In the genomic region with DNA sequence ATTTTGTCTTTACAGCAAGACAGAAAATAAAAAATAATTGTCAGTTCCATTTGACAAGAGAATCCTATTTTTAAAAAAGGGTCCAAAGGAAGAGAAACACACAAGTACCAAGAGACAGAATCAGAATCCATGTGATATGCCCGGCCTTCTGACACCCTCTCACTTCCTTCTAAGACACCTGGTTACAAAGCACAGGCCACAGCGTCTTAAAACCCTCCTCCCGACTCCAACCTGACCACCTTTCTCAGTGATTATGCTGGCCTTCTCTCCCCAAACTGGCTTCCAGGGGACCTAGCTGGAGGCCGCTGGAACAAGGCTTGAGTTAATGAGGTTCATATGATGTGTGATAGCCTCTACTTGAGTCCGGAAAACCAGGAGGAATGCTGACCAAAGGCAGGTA, we compare ENCODE assay signal across 17 mouse cellular contexts. TPM values are rescaled to one million over a fixed set of nuclear protein-coding genes. Genes with fewer than 3 reads are reported as not detected.
A peak's percentile ranks its signal among the peaks of the same experiment; 100 is the strongest.
DNase-seq lines count a peak whose midpoint lies in the region; ATAC-seq and TF ChIP-seq lines count a peak whose summit lies in the region.
"Had no signal": no experiment of that assay in that cellular context is flagged by ENCODE, and none has a peak within 500 bp of the region (broad histone marks: within the 10 kb centered on the region; RNA-seq: fewer than 3 reads in every experiment).

No protein-coding gene starts in this region.

- H3K27ac ChIP-seq in gastrocnemius, adult 2 months = peak overlapping the region; percentile 46; the same call in 1 of the 2 replicates
- H3K27ac ChIP-seq in thymus, adult 2 months (ENCODE audit: control insufficient read depth, insufficient read depth, low read length) = peak overlapping the region; percentile 100
- peak overlapping the region; percentile 82 for H3K27ac ChIP-seq in liver, embryonic 15.5 days (replicated peaks)
- peak overlapping the region; percentile 25; the same call in 1 of the 2 replicates for H3K27ac ChIP-seq in stomach, embryonic 16.5 days (ENCODE audit: low read length)
- no peak overlapping the region for H3K27ac ChIP-seq in midbrain, postnatal 0 days (ENCODE audit: low read depth, low read length)
- H3K27ac ChIP-seq: embryonic facial prominence, embryonic 12.5 days had no signal

- no peak for TF ChIP-seq POLR2A in thymus, adult 2 months (IDR thresholded peaks at IDR 0.05; ENCODE audit: control insufficient read depth, extremely low read depth, insufficient read depth, low read length, poor library complexity)

- H3K36me3 ChIP-seq in thymus, adult 2 months (ENCODE audit: control insufficient read depth, insufficient read depth, low read length) = no peaks in the 10 kb centered on the region
- H3K36me3 ChIP-seq in liver, embryonic 15.5 days (replicated peaks) = peaks cover 40% of the 10 kb centered on the region
- peaks cover 6% of the 10 kb centered on the region; the same call in 1 of the 2 replicates for H3K36me3 ChIP-seq in stomach, embryonic 16.5 days (ENCODE audit: control insufficient read depth, insufficient read depth, low read length)
- H3K36me3 ChIP-seq in midbrain, postnatal 0 days (ENCODE audit: insufficient read depth, low read length) = peaks cover 11% of the 10 kb centered on the region; the same call in 1 of the 2 replicates

- no peaks in the 10 kb centered on the region for H3K9me3 ChIP-seq in liver, embryonic 15.5 days (replicated peaks)
- H3K9me3 ChIP-seq in stomach, embryonic 16.5 days (replicated peaks; ENCODE audit: control insufficient read depth, low read length) = no peaks in the 10 kb centered on the region
- H3K9me3 ChIP-seq in midbrain, postnatal 0 days (ENCODE audit: low read length) = no peaks in the 10 kb centered on the region
- H3K9me3 ChIP-seq: embryonic facial prominence, embryonic 12.5 days had no signal

- peak overlapping the region; percentile 51 for H3K4me2 ChIP-seq in liver, embryonic 15.5 days
- H3K4me2 ChIP-seq in stomach, embryonic 16.5 days (ENCODE audit: low read depth, low read length) = no peak overlapping the region
- H3K4me2 ChIP-seq in midbrain, postnatal 0 days (ENCODE audit: low read depth, low read length, poor library complexity, severe bottlenecking) = no peak overlapping the region
- H3K4me2 ChIP-seq: embryonic facial prominence, embryonic 12.5 days had no signal

- WGBS in thymus, adult 2 months = 7% methylated on average over 5 of the region's 5 CpGs
- WGBS in liver, embryonic 15.5 days (ENCODE audit: insufficient replicate concordance) = 29% methylated on average over 5 of the region's 5 CpGs
- 74% methylated on average over 5 of the region's 5 CpGs for WGBS in stomach, embryonic 16.5 days
- WGBS in midbrain, postnatal 0 days = 85% methylated on average over 5 of the region's 5 CpGs

- H3K27me3 ChIP-seq in thymus, adult 2 months (ENCODE audit: control insufficient read depth, insufficient read depth, low read length) = no peaks in the 10 kb centered on the region
- no peaks in the 10 kb centered on the region for H3K27me3 ChIP-seq in liver, embryonic 15.5 days
- no peaks in the 10 kb centered on the region for H3K27me3 ChIP-seq in stomach, embryonic 16.5 days (ENCODE audit: control insufficient read depth, insufficient read depth, low read length)
- no peaks in the 10 kb centered on the region for H3K27me3 ChIP-seq in midbrain, postnatal 0 days (ENCODE audit: insufficient read depth, low read length)
- H3K27me3 ChIP-seq: embryonic facial prominence, embryonic 12.5 days had no signal

- no peak overlapping the region for H3K9ac ChIP-seq in liver, embryonic 15.5 days
- no peak overlapping the region for H3K9ac ChIP-seq in stomach, embryonic 16.5 days (ENCODE audit: low read length)
- H3K9ac ChIP-seq in midbrain, postnatal 0 days (replicated peaks; ENCODE audit: low read length, poor library complexity, severe bottlenecking) = no peak overlapping the region
- H3K9ac ChIP-seq: embryonic facial prominence, embryonic 12.5 days had no signal

- H3K4me3 ChIP-seq in gastrocnemius, adult 2 months = peak overlapping the region; percentile 21; the same call in 1 of the 2 replicates
- peak overlapping the region; percentile 54 for H3K4me3 ChIP-seq in thymus, adult 2 months (ENCODE audit: control insufficient read depth, insufficient read depth, low read length)
- no peak overlapping the region for H3K4me3 ChIP-seq in liver, embryonic 15.5 days (replicated peaks)
- no peak overlapping the region for H3K4me3 ChIP-seq in stomach, embryonic 16.5 days (replicated peaks; ENCODE audit: low read length)
- H3K4me3 ChIP-seq in midbrain, postnatal 0 days (ENCODE audit: low read depth, low read length) = no peak overlapping the region
- H3K4me3 ChIP-seq: embryonic facial prominence, embryonic 12.5 days; myocyte had no signal

- peak; percentile 4 for DNase-seq in gastrocnemius, adult 2 months
- DNase-seq in gastrocnemius, postnatal 36 days = no peak
- DNase-seq in thymus, adult 2 months = no peak
- DNase-seq in thymus, adult 18-20 months = no peak
- no peak for DNase-seq in frontal cortex, postnatal 36 days (ENCODE audit: low spot score in 2 of 2)
- DNase-seq in midbrain, postnatal 0 days (ENCODE audit: low spot score) = no peak
- DNase-seq: cerebellum, adult 9-10 months; gastrocnemius, postnatal 10 days had no signal

- intact Hi-C loops in gastrocnemius, adult 2 months (cut with DNase I) = loop anchor here (10.0 kb wide), 1 partner anchor 141 kb away; the partner anchor contains the start of gene Rpl28
- intact Hi-C loops in gastrocnemius, postnatal 36 days (cut with DNase I) = no loop called here

- peaks cover 35% of the 10 kb centered on the region for H3K4me1 ChIP-seq in thymus, adult 2 months (replicated peaks; ENCODE audit: control insufficient read depth, insufficient read depth, low read length)
- H3K4me1 ChIP-seq in liver, embryonic 15.5 days (replicated peaks) = peaks cover 70% of the 10 kb centered on the region
- peaks cover 25% of the 10 kb centered on the region for H3K4me1 ChIP-seq in stomach, embryonic 16.5 days (ENCODE audit: control insufficient read depth, insufficient read depth, low read length)
- peaks cover 15% of the 10 kb centered on the region for H3K4me1 ChIP-seq in midbrain, postnatal 0 days (ENCODE audit: insufficient read depth, low read length)

- ATAC-seq in liver, embryonic 15.5 days (ENCODE audit: insufficient read depth) = no peak
- ATAC-seq in stomach, embryonic 16.5 days (ENCODE audit: insufficient read depth, low FRiP score) = no peak
- ATAC-seq in midbrain, postnatal 0 days (ENCODE audit: low FRiP score) = no peak
- ATAC-seq: hindbrain, postnatal 0 days had no signal

- TF ChIP-seq CTCF in gastrocnemius, adult 2 months (IDR thresholded peaks at IDR 0.05) = no peak
- TF ChIP-seq CTCF in thymus, adult 2 months (IDR thresholded peaks at IDR 0.05; ENCODE audit: borderline replicate concordance, control insufficient read depth, extremely low read depth, insufficient read depth, low read length, poor library complexity) = no peak
- no peak for TF ChIP-seq CTCF in midbrain, postnatal 0 days (IDR thresholded peaks at IDR 0.05)

RNA-seq across cellular contexts. Expression of gene Ppp6r1, which starts 5.5 kb away (rescaled TPM):
- total RNA-seq in gastrocnemius, adult 2 months (2021) = 10 to 100 TPM; 45.0 to 51.2 TPM
- total RNA-seq in gastrocnemius, postnatal 36 days (2021) = 10 to 100 TPM; 40.2 to 42.4 TPM
- 419 and 475 TPM in 2 replicates for polyA plus RNA-seq in thymus, adult 2 months (2012; rRNA removed)
- 6.5 and 8.1 TPM in 2 replicates for polyA plus RNA-seq in liver, embryonic 15.5 days (2015; fragmentation: Nextera tagmentation; extraction: Ambion mirVana)
- polyA plus RNA-seq in stomach, embryonic 16.5 days (2015; fragmentation: Nextera tagmentation; extraction: Ambion mirVana) = 2.8 and 3.8 TPM in 2 replicates
- total RNA-seq in midbrain, postnatal 0 days (2014; rRNA removed) = 103 and 131 TPM in 2 replicates
- 7.7 and 10.1 TPM in 2 replicates for polyA plus RNA-seq in midbrain, postnatal 0 days (2015; fragmentation: Nextera tagmentation; extraction: Ambion mirVana)

RNA-seq across cellular contexts. Expression of gene Tmem86b, which starts 22.1 kb away (rescaled TPM):
- 1 to 10 TPM; 2.6 to 3.3 TPM for total RNA-seq in gastrocnemius, adult 2 months (2021)
- total RNA-seq in gastrocnemius, postnatal 36 days (2021) = 1 to 10 TPM; 2.5 to 3.2 TPM
- polyA plus RNA-seq in thymus, adult 2 months (2012; rRNA removed) = 103 and 113 TPM in 2 replicates
- 34.4 and 39.1 TPM in 2 replicates for polyA plus RNA-seq in liver, embryonic 15.5 days (2015; fragmentation: Nextera tagmentation; extraction: Ambion mirVana)
- 2.3 and 3.4 TPM in 2 replicates for polyA plus RNA-seq in stomach, embryonic 16.5 days (2015; fragmentation: Nextera tagmentation; extraction: Ambion mirVana)
- total RNA-seq in midbrain, postnatal 0 days (2014; rRNA removed) = 12.4 and 17.4 TPM in 2 replicates
- polyA plus RNA-seq in midbrain, postnatal 0 days (2015; fragmentation: Nextera tagmentation; extraction: Ambion mirVana) = 0.76 and 1.00 TPM in 2 replicates

RNA-seq across cellular contexts. Expression of gene Hspbp1, which starts 31.5 kb away (rescaled TPM):
- 10 to 100 TPM; 23.4 to 29.8 TPM for total RNA-seq in gastrocnemius, adult 2 months (2021)
- 10 to 100 TPM; 22.4 to 24.9 TPM for total RNA-seq in gastrocnemius, postnatal 36 days (2021)
- polyA plus RNA-seq in thymus, adult 2 months (2012; rRNA removed) = 53.0 and 55.4 TPM in 2 replicates
- 54.4 and 58.1 TPM in 2 replicates for polyA plus RNA-seq in liver, embryonic 15.5 days (2015; fragmentation: Nextera tagmentation; extraction: Ambion mirVana)
- 77.2 and 88.0 TPM in 2 replicates for polyA plus RNA-seq in stomach, embryonic 16.5 days (2015; fragmentation: Nextera tagmentation; extraction: Ambion mirVana)
- 247 TPM in 2 replicates for total RNA-seq in midbrain, postnatal 0 days (2014; rRNA removed)
- 193 and 199 TPM in 2 replicates for polyA plus RNA-seq in midbrain, postnatal 0 days (2015; fragmentation: Nextera tagmentation; extraction: Ambion mirVana)

RNA-seq across cellular contexts. Expression of gene Brsk1, which starts 37.1 kb away (rescaled TPM):
- total RNA-seq in gastrocnemius, adult 2 months (2021) = under 1 TPM; 0.48 to 0.75 TPM
- 1 to 10 TPM in 1 of 2 experiments, under 1 TPM in 1; 0.54 to 1.6 TPM for total RNA-seq in gastrocnemius, postnatal 36 days (2021)
- 0.71 and 0.84 TPM in 2 replicates for polyA plus RNA-seq in thymus, adult 2 months (2012; rRNA removed)
- 0.03 and 0.12 TPM in 2 replicates for polyA plus RNA-seq in liver, embryonic 15.5 days (2015; fragmentation: Nextera tagmentation; extraction: Ambion mirVana)
- 0.86 and 0.88 TPM in 2 replicates for polyA plus RNA-seq in stomach, embryonic 16.5 days (2015; fragmentation: Nextera tagmentation; extraction: Ambion mirVana)
- 202 and 226 TPM in 2 replicates for total RNA-seq in midbrain, postnatal 0 days (2014; rRNA removed)
- polyA plus RNA-seq in midbrain, postnatal 0 days (2015; fragmentation: Nextera tagmentation; extraction: Ambion mirVana) = 6.9 and 7.2 TPM in 2 replicates
- polyA plus RNA-seq: activated CD4-positive, CD25-positive, alpha-beta regulatory T cell, adult 4 months had no signal

RNA-seq across cellular contexts. Expression of gene Ptprh, which starts 49.5 kb away (rescaled TPM):
- not detected for total RNA-seq in gastrocnemius, adult 2 months (2021)
- not detected for total RNA-seq in gastrocnemius, postnatal 36 days (2021)
- 0.11 and 0.15 TPM in 2 replicates for polyA plus RNA-seq in thymus, adult 2 months (2012; rRNA removed)
- polyA plus RNA-seq in liver, embryonic 15.5 days (2015; fragmentation: Nextera tagmentation; extraction: Ambion mirVana) = not detected in 2 replicates
- polyA plus RNA-seq in stomach, embryonic 16.5 days (2015; fragmentation: Nextera tagmentation; extraction: Ambion mirVana) = 0.92 and 1.0 TPM in 2 replicates
- total RNA-seq in midbrain, postnatal 0 days (2014; rRNA removed) = 2.4 and 3.6 TPM in 2 replicates
- 1.1 and 1.3 TPM in 2 replicates for polyA plus RNA-seq in midbrain, postnatal 0 days (2015; fragmentation: Nextera tagmentation; extraction: Ambion mirVana)
- total RNA-seq: gastrocnemius, postnatal 10 days had no signal
- polyA plus RNA-seq: activated CD4-positive, CD25-positive, alpha-beta regulatory T cell, adult 4 months; embryonic facial prominence, embryonic 12.5 days; forebrain, embryonic 11.5 days; heart, embryonic 14.5 days; kidney, embryonic 16.5 days; myocyte had no signal

Comparison
In these comparisons a context has a peak if more than half of its experiments do, and no peak if none do; other contexts are left out.
1. H3K4me3 ChIP-seq: peak in gastrocnemius, adult 2 months (single experiment) and thymus, adult 2 months (single experiment); none in liver, embryonic 15.5 days (single experiment), stomach, embryonic 16.5 days (single experiment) and midbrain, postnatal 0 days (single experiment).
2. RNA of gene Ppp6r1, which starts 5.5 kb away (polyA plus RNA-seq): 419 to 475 TPM in thymus, adult 2 months; 7.7 to 10.1 TPM in midbrain, postnatal 0 days, 6.5 to 8.1 TPM in liver, embryonic 15.5 days and 2.8 to 3.8 TPM in stomach, embryonic 16.5 days; every median in the first group is over 10 times any median in the second.